Mouse (Mus musculus): ENCODE data around the gene Gadd45b. TPM values are rescaled to one million over a fixed set of nuclear protein-coding genes. Genes with fewer than 3 reads are reported as not detected.

The Gadd45b gene
- total and polyA plus RNA-seq, 3 experiments = 10.1 to 13.3 TPM; not detected in 1

GRCm38 (mm10) chr10:80913364-80914011 is 16.4 kb upstream of the Gadd45b start:
- no peak overlapping the region for H3K9ac ChIP-seq (ENCODE audit: control insufficient read depth, low read depth, low read length, poor library complexity, severe bottlenecking)
- H3K27me3 ChIP-seq (ENCODE audit: control insufficient read depth in 1 of 2, insufficient read depth in 2 of 2, low read length in 2 of 2) = no peaks in the 10 kb centered on the region
- H3K4me1 ChIP-seq (ENCODE audit: control insufficient read depth in 1 of 2, insufficient read depth in 2 of 2, low read length in 2 of 2) = peaks cover 0 to 6% of the 10 kb centered on the region in 2 experiments; a peak in 1 of 4 replicates
- no peak overlapping the region for H3K27ac ChIP-seq (ENCODE audit: control insufficient read depth, low read depth, low read length)
- TF ChIP-seq MYB (IDR thresholded peaks at IDR 0.05; ENCODE audit: low read depth, low read length) (no peak), ZNF384 (IDR thresholded peaks at IDR 0.05; ENCODE audit: low read depth, low read length) (peak; percentile 71)
- H3K79me2 ChIP-seq (ENCODE audit: control insufficient read depth, insufficient read depth, low read length, poor library complexity) = peaks cover 6% of the 10 kb centered on the region
- peaks cover 0 to 2% of the 10 kb centered on the region in 2 experiments; a peak in 2 of 4 replicates for H3K36me3 ChIP-seq (ENCODE audit: control insufficient read depth in 1 of 2, insufficient read depth in 2 of 2, low read length in 2 of 2)
- H3K4me3 ChIP-seq (ENCODE audit: control insufficient read depth in 1 of 2, insufficient read depth in 1 of 2, low read depth in 2 of 2, low read length in 2 of 2) = no peak overlapping the region
- DNase-seq (ENCODE audit: low read depth, low spot score) = no peak
- no peaks in the 10 kb centered on the region for H3K9me3 ChIP-seq (replicated peaks; ENCODE audit: insufficient read depth, low read length)

DNA sequence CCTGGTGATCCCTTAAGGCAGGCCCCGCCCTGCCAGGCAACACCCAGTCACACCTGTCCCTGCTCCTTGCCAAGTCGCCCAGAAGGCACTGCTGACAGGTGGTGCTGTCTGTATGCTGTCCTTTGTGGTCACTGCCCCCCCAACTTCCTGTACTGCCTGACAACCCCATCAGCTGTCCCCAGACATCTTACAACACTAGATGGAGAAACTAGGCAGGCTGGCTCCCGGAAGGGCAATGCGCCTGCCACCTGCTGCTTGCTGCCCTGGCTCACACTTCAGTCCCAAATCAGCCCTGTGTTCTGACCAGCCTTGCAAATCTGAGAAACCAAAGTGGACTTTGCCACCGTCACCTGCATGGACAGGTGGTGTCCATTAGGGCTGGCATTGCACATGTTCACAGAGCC is 15.6 kb upstream of the Gadd45b start:
- Histone ChIP-seq H3K4me3 (ENCODE audit: control insufficient read depth in 1 of 2, insufficient read depth in 1 of 2, low read depth in 2 of 2, low read length in 2 of 2) (no peak overlapping the region), H3K36me3 (ENCODE audit: control insufficient read depth in 1 of 2, insufficient read depth in 2 of 2, low read length in 2 of 2) (peaks cover 0 to 2% of the 10 kb centered on the region in 2 experiments; a peak in 2 of 4 replicates), H3K27me3 (ENCODE audit: control insufficient read depth in 1 of 2, insufficient read depth in 2 of 2, low read length in 2 of 2) (no peaks in the 10 kb centered on the region), H3K4me1 (ENCODE audit: control insufficient read depth in 1 of 2, insufficient read depth in 2 of 2, low read length in 2 of 2) (peaks cover 0 to 8% of the 10 kb centered on the region in 2 experiments; a peak in 1 of 4 replicates), H3K9ac (ENCODE audit: control insufficient read depth, low read depth, low read length, poor library complexity, severe bottlenecking) (no peak overlapping the region), H3K9me3 (replicated peaks; ENCODE audit: insufficient read depth, low read length) (no peaks in the 10 kb centered on the region), H3K27ac (ENCODE audit: control insufficient read depth, low read depth, low read length) (no peak overlapping the region), H3K79me2 (ENCODE audit: control insufficient read depth, insufficient read depth, low read length, poor library complexity) (peaks cover 6% of the 10 kb centered on the region)
- DNase-seq (ENCODE audit: low read depth, low spot score) = no peak
- no peak for TF ChIP-seq CTCF (IDR thresholded peaks at IDR 0.05 in 2 of 3, conservative IDR thresholded peaks at IDR 0.05 in 1 of 3; ENCODE audit: control insufficient read depth in 1 of 3, insufficient read depth in 1 of 3, low read depth in 2 of 3, low read length in 3 of 3, poor library complexity in 1 of 3, severe bottlenecking in 1 of 3)
- TF ChIP-seq JUND (IDR thresholded peaks at IDR 0.05; ENCODE audit: low read depth, low read length) = no peak
- TF ChIP-seq USF2 (IDR thresholded peaks at IDR 0.05; ENCODE audit: borderline replicate concordance in 1 of 2, insufficient read depth in 1 of 2, low read depth in 1 of 2, low read length in 2 of 2) = no peak
- TF ChIP-seq USF1 (IDR thresholded peaks at IDR 0.05; ENCODE audit: low read depth, low read length) = no peak
- no peak for TF ChIP-seq CHD1 (IDR thresholded peaks at IDR 0.05; ENCODE audit: low read depth, low read length)
- no peak for TF ChIP-seq POLR2A (IDR thresholded peaks at IDR 0.05; ENCODE audit: control insufficient read depth in 1 of 2, insufficient read depth in 1 of 2, low read depth in 1 of 2, low read length in 2 of 2, poor library complexity in 1 of 2)
- no peak for TF ChIP-seq MAFK (IDR thresholded peaks at IDR 0.05; ENCODE audit: borderline replicate concordance, low read depth, low read length)
- TF ChIP-seq BHLHE40 (IDR thresholded peaks at IDR 0.05; ENCODE audit: borderline replicate concordance, low read depth, low read length) = no peak
- TF ChIP-seq MYC (IDR thresholded peaks at IDR 0.05; ENCODE audit: low read depth, low read length) = no peak
- TF ChIP-seq TCF12 (IDR thresholded peaks at IDR 0.05; ENCODE audit: low read depth, low read length) = no peak
- TF ChIP-seq NELFE (IDR thresholded peaks at IDR 0.05; ENCODE audit: low read depth, low read length) = no peak
- TF ChIP-seq EP300 (IDR thresholded peaks at IDR 0.05; ENCODE audit: low read depth in 1 of 2, low read length in 2 of 2) = no peak
- no peak for TF ChIP-seq SIN3A (IDR thresholded peaks at IDR 0.05; ENCODE audit: low read length)
- no peak for TF ChIP-seq MEF2A (IDR thresholded peaks at IDR 0.05; ENCODE audit: extremely low read depth, insufficient replicate concordance, low read depth, low read length, poor library complexity, severe bottlenecking)
- no peak for TF ChIP-seq MXI1 (IDR thresholded peaks at IDR 0.05; ENCODE audit: low read depth, low read length)
- TF ChIP-seq GABPA (IDR thresholded peaks at IDR 0.05; ENCODE audit: low read depth, low read length) = no peak
- no peak for TF ChIP-seq CHD2 (IDR thresholded peaks at IDR 0.05; ENCODE audit: low read length)
- TF ChIP-seq POLR2AphosphoS2 (IDR thresholded peaks at IDR 0.05; ENCODE audit: low read length) = no peak
- TF ChIP-seq MYB (IDR thresholded peaks at IDR 0.05; ENCODE audit: low read depth, low read length) = no peak
